Mouse (Mus musculus): ENCODE results near the gene Tmem44. TPM values are rescaled to one million over a fixed set of nuclear protein-coding genes. Genes with fewer than 3 reads are reported as not detected.

Tmem44 gene
- polyA plus RNA-seq, 1 experiment from 2014 or later = 1.5 TPM

- peak overlapping the region; percentile 1; the same call in 1 of the 2 replicates for H3K27ac ChIP-seq
- WGBS (ENCODE audit: insufficient replicate concordance) = 4% methylated on average over 25 of the region's 25 CpGs
- peak overlapping the region; percentile 70 for H3K4me2 ChIP-seq
- peaks cover 42% of the 10 kb centered on the region for H3K4me1 ChIP-seq
- H3K9ac ChIP-seq = peak overlapping the region; percentile 42
- peaks cover 7% of the 10 kb centered on the region; the same call in 1 of the 2 replicates for H3K27me3 ChIP-seq (replicated peaks)
- H3K36me3 ChIP-seq = no peaks in the 10 kb centered on the region
- ATAC-seq = peak; percentile 45
- H3K9me3 ChIP-seq (replicated peaks) = no peaks in the 10 kb centered on the region
- H3K4me3 ChIP-seq = peak overlapping the region; percentile 24
Observed at GRCm38 (mm10) chr16:30502221-30502891, 48.3 kb downstream of the Tmem44 start.

DNA sequence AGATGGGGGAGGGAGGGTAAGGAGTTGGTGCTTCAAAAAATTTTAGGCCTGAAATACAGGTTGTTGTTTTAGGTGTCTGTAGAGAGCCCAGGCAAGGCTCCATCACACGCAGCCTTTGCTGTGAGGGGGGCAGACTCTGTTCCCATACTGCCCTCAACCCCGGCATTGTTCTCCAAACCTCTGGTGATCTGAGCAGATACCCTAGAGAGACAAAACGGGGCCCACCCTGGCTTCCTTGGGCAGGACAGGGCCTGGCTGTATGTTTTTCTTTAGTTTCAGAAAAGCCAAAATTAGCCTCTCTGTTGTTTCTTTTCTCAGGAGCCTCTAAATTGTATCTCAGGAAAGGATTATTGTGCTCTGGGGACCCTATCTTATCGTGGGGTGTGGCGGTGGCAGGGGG lies 49.0 kb downstream of the Tmem44 start:
- Histone ChIP-seq H3K27me3 (replicated peaks) (peaks cover 7% of the 10 kb centered on the region; the same call in 1 of the 2 replicates), H3K4me1 (peaks cover 42% of the 10 kb centered on the region), H3K27ac (0 out of 2 replicates have a peak overlapping the region, but pooled peaks have one; percentile 1), H3K4me2 (peak overlapping the region; percentile 70), H3K9ac (peak overlapping the region; percentile 42; the same call in 1 of the 2 replicates), H3K9me3 (replicated peaks) (no peaks in the 10 kb centered on the region), H3K36me3 (no peaks in the 10 kb centered on the region), H3K4me3 (no peak overlapping the region)
- WGBS (ENCODE audit: insufficient replicate concordance) = 24% methylated on average over 5 of the region's 5 CpGs
- no peak for ATAC-seq

GRCm38 (mm10) chr16:30500223-30500622 lies 50.4 kb downstream of the Tmem44 start:
- ATAC-seq = no peak
- H3K36me3 ChIP-seq = no peaks in the 10 kb centered on the region

DNA sequence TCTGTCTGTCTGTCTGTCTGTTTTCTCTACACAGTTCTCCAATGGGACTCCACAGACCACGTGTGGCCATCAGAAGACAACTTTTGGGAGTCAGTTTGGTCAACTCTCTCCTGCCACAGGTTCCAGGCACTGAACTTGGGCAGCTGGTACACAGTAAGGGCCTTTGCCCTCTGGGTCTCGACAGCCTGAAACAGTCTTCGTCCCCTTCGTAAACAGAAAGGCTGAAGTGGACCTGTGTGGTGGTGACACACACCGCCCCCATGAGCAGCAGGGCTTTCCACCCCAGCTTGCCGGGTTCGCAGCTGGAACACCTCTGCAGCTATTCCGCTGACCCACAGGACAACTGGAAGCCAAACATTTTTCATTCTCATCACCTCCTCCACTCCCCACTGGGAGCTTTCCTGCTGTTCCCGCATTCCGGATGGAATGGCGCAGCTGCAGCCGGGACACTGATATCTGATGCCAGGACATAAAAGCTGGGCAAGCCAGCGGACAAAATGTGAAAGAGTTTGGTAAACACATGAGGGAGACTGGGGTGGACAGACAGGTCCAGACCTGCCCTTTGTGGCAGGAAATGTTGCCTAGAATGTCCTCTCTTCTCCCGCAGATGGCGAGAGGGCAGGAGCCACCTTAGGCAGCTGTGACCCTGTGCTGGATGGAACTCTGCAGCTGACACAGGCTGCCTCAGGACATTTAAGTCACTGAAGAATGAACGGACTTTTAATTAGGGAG lies 51.4 kb downstream of the Tmem44 start:
- ATAC-seq = no peak
- peaks cover 4% of the 10 kb centered on the region for H3K27me3 ChIP-seq (replicated peaks)
- no peaks in the 10 kb centered on the region for H3K36me3 ChIP-seq
- peaks cover 32% of the 10 kb centered on the region for H3K4me1 ChIP-seq
- H3K9me3 ChIP-seq (replicated peaks) = no peaks in the 10 kb centered on the region
- WGBS (ENCODE audit: insufficient replicate concordance) = 57% methylated on average over 16 of the region's 16 CpGs
- H3K27ac ChIP-seq = no peak overlapping the region
- H3K4me2 ChIP-seq = 0 out of 2 replicates have a peak overlapping the region, but pooled peaks have one; percentile 3
- H3K4me3 ChIP-seq = no peak overlapping the region
- H3K9ac ChIP-seq = no peak overlapping the region

More at GRCm38 (mm10) chr16:30500223-30500622, 50.4 kb downstream of the Tmem44 start:
- WGBS (ENCODE audit: insufficient replicate concordance) = 83% methylated on average over 7 of the region's 7 CpGs
- Histone ChIP-seq H3K9me3 (replicated peaks) (no peaks in the 10 kb centered on the region), H3K4me1 (peaks cover 37% of the 10 kb centered on the region), H3K4me3 (no peak overlapping the region), H3K9ac (no peak overlapping the region), H3K27me3 (replicated peaks) (peaks cover 7% of the 10 kb centered on the region; the same call in 1 of the 2 replicates), H3K27ac (no peak overlapping the region), H3K4me2 (no peak overlapping the region)

GRCm38 (mm10) chr16:30497307-30497706 lies 53.3 kb downstream of the Tmem44 start:
- Histone ChIP-seq H3K36me3 (no peaks in the 10 kb centered on the region), H3K9ac (no peak overlapping the region), H3K27me3 (replicated peaks) (peaks cover 13% of the 10 kb centered on the region), H3K4me1 (peaks cover 13% of the 10 kb centered on the region), H3K27ac (no peak overlapping the region), H3K4me2 (no peak overlapping the region), H3K4me3 (no peak overlapping the region), H3K9me3 (replicated peaks) (no peaks in the 10 kb centered on the region)
- no peak for ATAC-seq
- 71% methylated on average over 5 of the region's 5 CpGs for WGBS (ENCODE audit: insufficient replicate concordance)

- Histone ChIP-seq H3K27ac (no peak overlapping the region), H3K4me2 (no peak overlapping the region), H3K9ac (no peak overlapping the region), H3K4me3 (no peak overlapping the region), H3K27me3 (replicated peaks) (peaks cover 17% of the 10 kb centered on the region), H3K4me1 (no peaks in the 10 kb centered on the region), H3K36me3 (no peaks in the 10 kb centered on the region), H3K9me3 (replicated peaks) (no peaks in the 10 kb centered on the region)
- 78% methylated on average over 6 of the region's 6 CpGs for WGBS (ENCODE audit: insufficient replicate concordance)
- no peak for ATAC-seq
Observed at GRCm38 (mm10) chr16:30494883-30495282, 55.8 kb downstream of the Tmem44 start.

GRCm38 (mm10) chr16:30491742-30492141 lies 58.9 kb downstream of the Tmem44 start:
- H3K4me1 ChIP-seq = no peaks in the 10 kb centered on the region
- peaks cover 17% of the 10 kb centered on the region for H3K27me3 ChIP-seq (replicated peaks)
- H3K36me3 ChIP-seq = no peaks in the 10 kb centered on the region
- ATAC-seq = no peak
- no peak overlapping the region for H3K27ac ChIP-seq
- H3K9me3 ChIP-seq (replicated peaks) = no peaks in the 10 kb centered on the region
- H3K4me3 ChIP-seq = no peak overlapping the region
- no peak overlapping the region for H3K4me2 ChIP-seq
- H3K9ac ChIP-seq = no peak overlapping the region
- WGBS (ENCODE audit: insufficient replicate concordance) = 49% methylated on average over 4 of the region's 4 CpGs

- no peak overlapping the region for H3K4me2 ChIP-seq
- WGBS (ENCODE audit: insufficient replicate concordance) = 56% methylated on average over 2 of the region's 2 CpGs
- no peaks in the 10 kb centered on the region for H3K9me3 ChIP-seq (replicated peaks)
- no peak overlapping the region for H3K27ac ChIP-seq
- no peak overlapping the region for H3K9ac ChIP-seq
- H3K4me1 ChIP-seq = no peaks in the 10 kb centered on the region
- no peak for ATAC-seq
- no peak overlapping the region for H3K4me3 ChIP-seq
- H3K27me3 ChIP-seq (replicated peaks) = peaks cover 17% of the 10 kb centered on the region
- H3K36me3 ChIP-seq = no peaks in the 10 kb centered on the region
Observed at GRCm38 (mm10) chr16:30490791-30491190, 59.9 kb downstream of the Tmem44 start.

DNA sequence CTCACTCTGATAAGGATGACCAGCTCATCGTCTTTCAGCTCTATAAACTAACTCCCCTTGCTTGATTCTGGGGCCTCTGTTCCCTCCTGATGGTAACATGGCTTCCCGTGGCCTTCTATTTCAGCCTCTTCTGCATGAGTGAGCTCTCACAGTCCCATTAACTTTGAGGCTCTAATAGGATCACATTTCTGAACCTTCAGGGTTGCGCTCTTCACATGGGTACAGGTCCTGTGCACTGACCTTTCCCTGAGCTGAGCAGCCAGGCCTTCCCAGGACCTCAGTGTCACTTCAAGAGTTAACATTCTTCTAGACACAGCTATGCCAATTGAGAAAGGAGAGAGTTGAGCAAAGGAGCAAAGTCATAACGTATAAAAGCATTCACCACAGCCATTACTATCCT lies 60.3 kb downstream of the Tmem44 start:
- peaks cover 17% of the 10 kb centered on the region for H3K27me3 ChIP-seq (replicated peaks)
- 60% methylated on average over 4 of the region's 4 CpGs for WGBS (ENCODE audit: insufficient replicate concordance)
- no peaks in the 10 kb centered on the region for H3K9me3 ChIP-seq (replicated peaks)
- H3K4me1 ChIP-seq = no peaks in the 10 kb centered on the region
- no peak for ATAC-seq
- no peak overlapping the region for H3K9ac ChIP-seq
- H3K4me2 ChIP-seq = no peak overlapping the region
- H3K4me3 ChIP-seq = no peak overlapping the region
- no peaks in the 10 kb centered on the region for H3K36me3 ChIP-seq
- no peak overlapping the region for H3K27ac ChIP-seq

- no peak overlapping the region for H3K4me2 ChIP-seq
- ATAC-seq = no peak
- 60% methylated on average over 4 of the region's 4 CpGs for whole genome bisulfite sequencing (ENCODE audit: insufficient replicate concordance)
- no peak overlapping the region for H3K4me3 ChIP-seq
- H3K9me3 ChIP-seq (replicated peaks) = no peaks in the 10 kb centered on the region
- peaks cover 17% of the 10 kb centered on the region for H3K27me3 ChIP-seq (replicated peaks)
- no peaks in the 10 kb centered on the region for H3K4me1 ChIP-seq
- H3K36me3 ChIP-seq = no peaks in the 10 kb centered on the region
- no peak overlapping the region for H3K27ac ChIP-seq
- no peak overlapping the region for H3K9ac ChIP-seq
Observed at GRCm38 (mm10) chr16:30489662-30490061, 61.0 kb downstream of the Tmem44 start.

DNA sequence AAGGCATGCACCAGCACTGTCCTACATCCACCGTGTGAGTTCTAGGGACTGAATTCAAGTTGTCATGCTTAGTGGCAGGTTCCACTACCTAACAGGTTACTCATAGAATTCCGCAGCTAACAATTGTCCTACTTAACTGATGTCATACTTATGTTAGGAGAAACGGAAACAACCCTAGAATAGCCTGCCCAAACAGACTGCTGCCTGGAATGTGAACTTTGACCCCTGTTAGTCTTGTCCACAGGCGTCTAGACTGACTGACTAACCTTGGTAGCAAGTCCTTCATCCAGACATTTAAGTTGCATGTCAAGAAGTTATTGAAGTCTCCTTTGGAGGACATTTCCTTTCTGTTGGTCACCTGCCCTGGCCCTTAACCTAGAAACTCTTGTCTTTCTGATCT lies 64.1 kb downstream of the Tmem44 start:
- H3K27ac ChIP-seq = no peak overlapping the region
- no peak for ATAC-seq
- H3K36me3 ChIP-seq = no peaks in the 10 kb centered on the region
- H3K4me2 ChIP-seq = no peak overlapping the region
- no peaks in the 10 kb centered on the region for H3K4me1 ChIP-seq
- H3K9me3 ChIP-seq (replicated peaks) = no peaks in the 10 kb centered on the region
- no peak overlapping the region for H3K4me3 ChIP-seq
- no peak overlapping the region for H3K9ac ChIP-seq
- no peaks in the 10 kb centered on the region for H3K27me3 ChIP-seq (replicated peaks)
- WGBS (ENCODE audit: insufficient replicate concordance) = 53% methylated on average over 4 of the region's 4 CpGs

GRCm38 (mm10) chr16:30477791-30478190 lies 72.9 kb downstream of the Tmem44 start:
- 69% methylated on average over 5 of the region's 5 CpGs for WGBS (ENCODE audit: insufficient replicate concordance)
- no peak for ATAC-seq
- no peak overlapping the region for H3K4me3 ChIP-seq

More at GRCm38 (mm10) chr16:30477791-30478190, 72.9 kb downstream of the Tmem44 start:
- 0 out of 2 replicates have a peak, but pooled peaks cover 7% of the 10 kb centered on the region for H3K27me3 ChIP-seq (replicated peaks)
- H3K27ac ChIP-seq = no peak overlapping the region
- H3K9ac ChIP-seq = no peak overlapping the region
- H3K4me1 ChIP-seq = no peaks in the 10 kb centered on the region
- no peaks in the 10 kb centered on the region for H3K36me3 ChIP-seq
- no peak overlapping the region for H3K4me2 ChIP-seq
- H3K9me3 ChIP-seq (replicated peaks) = no peaks in the 10 kb centered on the region

Data from liver, embryonic 12.5 days (tissue).